Mouse (Mus musculus) MEL (cell line): ENCODE measurements around the gene Slc36a3. TPM values are rescaled to one million over a fixed set of nuclear protein-coding genes. Genes with fewer than 3 reads are reported as not detected.

ENCODE experiments used
- DNase-seq: peaks from one replicate; pipeline ENCODE4 v3.0.0; 2011; ENCODE audit warnings: low read depth, low spot score
- H3K27ac ChIP-seq: 2 replicates; pipeline ENCODE4 v1.5.1; 2012; ENCODE audit warnings: low read depth, mild to moderate bottlenecking, control low read depth, low read length, moderate library complexity; ENCODE audit not compliant: control insufficient read depth
- H3K27me3 ChIP-seq, 2 experiments: fragments of 150-350 bp in 1 of 2; sonication (generic) in 1 of 2; 2 replicates each; pipeline ENCODE4 v1.6.1; 2012; ENCODE audit warnings: low read length in 2 of 2, mild to moderate bottlenecking in 2 of 2, improper control_type of control experiment in 1 of 2, moderate library complexity in 1 of 2; ENCODE audit not compliant: insufficient read depth in 2 of 2, control insufficient read depth in 1 of 2
- H3K36me3 ChIP-seq, 2 experiments: 2 replicates each; pipeline ENCODE4 v1.6.1; 2012 to 2014; ENCODE audit warnings: low read length in 2 of 2, improper control_type of control experiment in 1 of 2, inconsistent platforms in 1 of 2, mild to moderate bottlenecking in 1 of 2; ENCODE audit not compliant: insufficient read depth in 2 of 2, control insufficient read depth in 1 of 2
- H3K4me1 ChIP-seq, 2 experiments: fragments of 150-350 bp in 1 of 2; sonication (generic) in 1 of 2; 2 replicates each; pipeline ENCODE4 v1.6.1; 2012; ENCODE audit warnings: low read length in 2 of 2, improper control_type of control experiment in 1 of 2, mild to moderate bottlenecking in 1 of 2; ENCODE audit not compliant: insufficient read depth in 2 of 2, control insufficient read depth in 1 of 2
- H3K4me3 ChIP-seq, 2 experiments: fragments of 150-350 bp in 1 of 2; sonication (generic) in 1 of 2; 2 replicates each; pipeline ENCODE4 v1.5.1; 2012; ENCODE audit warnings: low read depth in 2 of 2, low read length in 2 of 2, mild to moderate bottlenecking in 2 of 2, moderate library complexity in 2 of 2, control low read depth in 1 of 2, improper control_type of control experiment in 1 of 2; ENCODE audit not compliant: control insufficient read depth in 1 of 2, insufficient read depth in 1 of 2
- H3K79me2 ChIP-seq: 2 replicates; pipeline ENCODE4 v1.6.1; 2012; ENCODE audit warnings: mild to moderate bottlenecking, low read length, moderate library complexity; ENCODE audit not compliant: control insufficient read depth, poor library complexity, insufficient read depth
- H3K9ac ChIP-seq: 2 replicates; pipeline ENCODE4 v1.6.1; 2012; ENCODE audit warnings: low read depth, mild to moderate bottlenecking, control low read depth, low read length, moderate library complexity; ENCODE audit not compliant: control insufficient read depth, poor library complexity, severe bottlenecking
- H3K9me3 ChIP-seq: fragments of 150-350 bp; sonication (generic); replicated peaks from 2 replicates; pipeline ENCODE4 v1.6.1; 2012; ENCODE audit warnings: mild to moderate bottlenecking, low read length, improper control_type of control experiment, moderate library complexity; ENCODE audit not compliant: insufficient read depth
- CHD2 ChIP-seq: IDR thresholded peaks from 2 replicates; pipeline ENCODE4 v1.6.1; 2011; ENCODE audit warnings: low read length, improper control_type of control experiment
- E2F4 ChIP-seq: IDR thresholded peaks from 2 replicates; pipeline ENCODE4 v1.6.1; 2011; ENCODE audit warnings: low read depth, low read length, improper control_type of control experiment, borderline replicate concordance
- ELF1 ChIP-seq: IDR thresholded peaks from 2 replicates; pipeline ENCODE4 v1.6.1; 2014; ENCODE audit warnings: low read depth, mild to moderate bottlenecking, inconsistent platforms, low read length, improper control_type of control experiment, moderate library complexity
- EP300 ChIP-seq, 2 experiments: IDR thresholded peaks; 2 replicates each; pipeline ENCODE4 v1.6.1; 2011; ENCODE audit warnings: improper control_type of control experiment in 2 of 2, low read length in 2 of 2, low read depth in 1 of 2, mild to moderate bottlenecking in 1 of 2
- ETS1 ChIP-seq: IDR thresholded peaks from 2 replicates; pipeline ENCODE4 v1.6.1; 2012; ENCODE audit warnings: low read depth, mild to moderate bottlenecking, inconsistent platforms, low read length, improper control_type of control experiment, moderate library complexity
- GATA1 ChIP-seq: IDR thresholded peaks from 2 replicates; pipeline ENCODE4 v1.6.1; 2011; ENCODE audit warnings: low read depth, low read length, improper control_type of control experiment
- HCFC1 ChIP-seq: IDR thresholded peaks from 2 replicates; pipeline ENCODE4 v1.6.1; 2012; ENCODE audit warnings: low read depth, mild to moderate bottlenecking, inconsistent platforms, low read length, improper control_type of control experiment, moderate library complexity
- MAFK ChIP-seq: IDR thresholded peaks from 2 replicates; pipeline ENCODE4 v1.6.1; 2011; ENCODE audit warnings: low read depth, mild to moderate bottlenecking, low read length, improper control_type of control experiment, borderline replicate concordance
- MAX ChIP-seq: IDR thresholded peaks from 2 replicates; pipeline ENCODE4 v1.6.1; 2011; ENCODE audit warnings: low read length, improper control_type of control experiment
- MAZ ChIP-seq: IDR thresholded peaks from 2 replicates; pipeline ENCODE4 v1.6.1; 2012; ENCODE audit warnings: low read depth, mild to moderate bottlenecking, inconsistent platforms, low read length, improper control_type of control experiment
- MXI1 ChIP-seq: IDR thresholded peaks from 2 replicates; pipeline ENCODE4 v1.6.1; 2011; ENCODE audit warnings: mild to moderate bottlenecking, low read depth, low read length, improper control_type of control experiment
- MYB ChIP-seq: IDR thresholded peaks from 2 replicates; pipeline ENCODE4 v1.6.1; 2011; ENCODE audit warnings: mild to moderate bottlenecking, low read depth, low read length, improper control_type of control experiment
- MYC ChIP-seq: IDR thresholded peaks from 2 replicates; pipeline ENCODE4 v1.6.1; 2011; ENCODE audit warnings: low read depth, mild to moderate bottlenecking, low read length, improper control_type of control experiment, moderate library complexity
- NELFE ChIP-seq: IDR thresholded peaks from 2 replicates; pipeline ENCODE4 v1.6.1; 2011; ENCODE audit warnings: low read depth, low read length, improper control_type of control experiment
- POLR2A ChIP-seq, 2 experiments: IDR thresholded peaks; 2 replicates each; pipeline ENCODE4 v1.6.1; 2011 to 2012; ENCODE audit warnings: low read length in 2 of 2, mild to moderate bottlenecking in 2 of 2, control low read depth in 1 of 2, improper control_type of control experiment in 1 of 2, low read depth in 1 of 2, moderate library complexity in 1 of 2; ENCODE audit not compliant: control insufficient read depth in 1 of 2, insufficient read depth in 1 of 2, poor library complexity in 1 of 2
- POLR2AphosphoS2 ChIP-seq: IDR thresholded peaks from 2 replicates; pipeline ENCODE4 v1.6.1; 2011; ENCODE audit warnings: low read length, improper control_type of control experiment
- RAD21 ChIP-seq: IDR thresholded peaks from 2 replicates; pipeline ENCODE4 v1.6.1; 2011; ENCODE audit warnings: mild to moderate bottlenecking, low read depth, low read length, improper control_type of control experiment
- SIN3A ChIP-seq: IDR thresholded peaks from 2 replicates; pipeline ENCODE4 v1.6.1; 2012; ENCODE audit warnings: low read length, improper control_type of control experiment, inconsistent platforms
- TAL1 ChIP-seq: IDR thresholded peaks from 2 replicates; pipeline ENCODE4 v1.6.1; 2012; ENCODE audit warnings: mild to moderate bottlenecking, inconsistent platforms, low read length, moderate library complexity, mixed read lengths
- TBP ChIP-seq: IDR thresholded peaks from 2 replicates; pipeline ENCODE4 v1.8.0; 2011; ENCODE audit warnings: low read depth, low read length, improper control_type of control experiment
- UBTF ChIP-seq: IDR thresholded peaks from 2 replicates; pipeline ENCODE4 v1.6.1; 2012; ENCODE audit warnings: low read depth, mild to moderate bottlenecking, inconsistent platforms, low read length, improper control_type of control experiment, moderate library complexity, borderline replicate concordance; ENCODE audit not compliant: insufficient read depth
- ZNF384 ChIP-seq: IDR thresholded peaks from 2 replicates; pipeline ENCODE4 v1.6.1; 2012; ENCODE audit warnings: low read depth, mild to moderate bottlenecking, inconsistent platforms, low read length, improper control_type of control experiment
- polyA plus RNA-seq, 2 experiments: library from polyadenylated mRNA; stranded (reverse) in 1 of 2; unstranded in 1 of 2; fragments of >175 nt in 1 of 2; fragments of >200 nt in 1 of 2; gene quantifications; 2 replicates each; pipeline versions ENCODE4 v1.2.1 to v1.2.4; 2012; ENCODE audit warnings: low replicate concordance in 2 of 2, low read depth in 1 of 2; ENCODE audit not compliant: insufficient read length in 2 of 2, insufficient read depth in 1 of 2, missing spikeins in 1 of 2
- total RNA-seq: library from RNA; depleted of rRNA; stranded (reverse); fragments of 300-350 nt; gene quantifications from 2 replicates; pipeline ENCODE4 v1.2.3, GENCODE M21; 2012

Slc36a3 gene
- total and polyA plus RNA-seq, 3 experiments = 0.12 to 0.15 TPM; not detected in 1

DNA sequence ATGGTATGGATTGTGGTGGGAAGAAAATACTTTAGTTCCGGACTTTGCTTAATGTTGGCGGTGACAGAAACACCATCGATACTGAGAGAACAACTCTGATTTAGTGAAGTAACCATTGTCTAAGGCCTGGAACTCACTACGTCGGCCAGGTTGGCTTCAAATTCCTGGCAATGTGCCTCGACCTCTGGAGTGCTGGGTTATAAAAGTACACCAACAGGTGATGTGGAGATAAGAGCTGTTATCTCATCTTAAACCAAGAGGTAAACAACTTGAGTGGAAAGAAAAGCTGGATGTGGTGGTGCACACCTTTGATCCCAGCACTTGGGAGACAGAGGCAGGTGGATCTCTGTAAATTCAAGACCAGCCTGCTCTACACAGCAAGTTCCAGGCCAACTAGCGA is 58.4 kb downstream of the Slc36a3 start:
- Histone ChIP-seq H3K27me3 (peaks cover 13 to 32% of the 10 kb centered on the region in 2 experiments), H3K4me1 (peaks cover 2% of the 10 kb centered on the region in 2 experiments; a peak in 3 of 4 replicates), H3K36me3 (peaks cover 0 to 6% of the 10 kb centered on the region in 2 experiments; a peak in 2 of 4 replicates), H3K9me3 (no peaks in the 10 kb centered on the region), H3K27ac (no peak overlapping the region), H3K79me2 (no peaks in the 10 kb centered on the region), H3K9ac (no peak overlapping the region), H3K4me3 (no peak overlapping the region)
- TF ChIP-seq RAD21 (no peak), POLR2A (IDR thresholded peaks at IDR 0.05; ENCODE audit: control insufficient read depth in 1 of 2, insufficient read depth in 1 of 2, low read depth in 1 of 2, low read length in 2 of 2, poor library complexity in 1 of 2) (no peak), POLR2AphosphoS2 (no peak), CHD2 (no peak), E2F4 (no peak), NELFE (no peak), ETS1 (no peak), GATA1 (no peak)
- no peak for DNase-seq

- TF ChIP-seq ETS1 (no peak), ELF1 (no peak), MAFK (no peak), HCFC1 (no peak), MYC (no peak), UBTF (no peak), EP300 (IDR thresholded peaks at IDR 0.05; ENCODE audit: low read depth in 1 of 2, low read length in 2 of 2) (no peak), TBP (no peak), MYB (no peak), POLR2AphosphoS2 (no peak), E2F4 (no peak), MAX (no peak), MXI1 (no peak), CHD2 (no peak), SIN3A (no peak), ZNF384 (no peak), GATA1 (no peak), MAZ (no peak), TAL1 (no peak), RAD21 (no peak)
- no peak overlapping the region for H3K9ac ChIP-seq
- no peaks in the 10 kb centered on the region for H3K9me3 ChIP-seq
Observed at GRCm38 (mm10) chr11:55089892-55090291, 61.6 kb downstream of the Slc36a3 start.

More at GRCm38 (mm10) chr11:55089892-55090291, 61.6 kb downstream of the Slc36a3 start:
- Histone ChIP-seq H3K36me3 (no peaks in the 10 kb centered on the region), H3K27ac (no peak overlapping the region), H3K79me2 (no peaks in the 10 kb centered on the region), H3K4me1 (no peaks in the 10 kb centered on the region), H3K27me3 (peaks cover 15 to 32% of the 10 kb centered on the region in 2 experiments), H3K4me3 (no peak overlapping the region)
- DNase-seq = no peak
